Mouse (Mus musculus): ENCODE measurements at regions not wholly inside any gene's neighbourhood (a gene's known extent, or its start where the extent isn't known, plus 50 kb on each side); places are given as distances from the start of the nearest gene placed in this dataset.
"Not testable (repeated sequence)": the region's sequence is repeated elsewhere in the genome, so short reads cannot be mapped to it uniquely, and the experiment has no call there.

- H3K27me3 ChIP-seq (replicated peaks; ENCODE audit: control insufficient read depth, insufficient read depth, low read length) = no peaks in the 10 kb centered on the region
- no peaks in the 10 kb centered on the region for H3K36me3 ChIP-seq (ENCODE audit: control insufficient read depth, insufficient read depth, low read length)
- H3K4me3 ChIP-seq (ENCODE audit: low read depth, low read length) = no peak overlapping the region
- no peak overlapping the region for H3K9ac ChIP-seq (ENCODE audit: low read length)
- 0 out of 2 replicates have a peak, but pooled peaks have one; percentile 9 for ATAC-seq (replicated peaks; ENCODE audit: low FRiP score, low TSS enrichment, low read depth)
- H3K4me2 ChIP-seq (ENCODE audit: low read length) = no peak overlapping the region
- no peak for DNase-seq (ENCODE audit: low spot score)
- no peak overlapping the region for H3K27ac ChIP-seq (ENCODE audit: low read depth)
- H3K4me1 ChIP-seq (replicated peaks; ENCODE audit: control insufficient read depth, insufficient read depth, low read length) = no peaks in the 10 kb centered on the region
- H3K9me3 ChIP-seq (ENCODE audit: control insufficient read depth, low read length) = no peaks in the 10 kb centered on the region
- 63% methylated on average over 7 of the region's 7 CpGs for WGBS
These were observed 60.0 kb downstream of the Dact2 start for GRCm38 (mm10) chr17:14144082-14144481.

GRCm38 (mm10) chr17:14141669-14142068, 62.4 kb downstream of the Dact2 start:
- Histone ChIP-seq H3K9me3 (ENCODE audit: control insufficient read depth, low read length) (no peaks in the 10 kb centered on the region), H3K27me3 (replicated peaks; ENCODE audit: control insufficient read depth, insufficient read depth, low read length) (no peaks in the 10 kb centered on the region), H3K4me1 (replicated peaks; ENCODE audit: control insufficient read depth, insufficient read depth, low read length) (no peaks in the 10 kb centered on the region), H3K4me3 (ENCODE audit: low read depth, low read length) (no peak overlapping the region), H3K4me2 (ENCODE audit: low read length) (no peak overlapping the region), H3K36me3 (ENCODE audit: control insufficient read depth, insufficient read depth, low read length) (no peaks in the 10 kb centered on the region), H3K9ac (ENCODE audit: low read length) (no peak overlapping the region), H3K27ac (ENCODE audit: low read depth) (no peak overlapping the region)
- 77% methylated on average over 5 of the region's 5 CpGs for WGBS
- ATAC-seq (replicated peaks; ENCODE audit: low FRiP score, low TSS enrichment, low read depth) (no peak), DNase-seq (ENCODE audit: low spot score) (no peak)

- WGBS = 74% methylated on average over 2 of the region's 2 CpGs
- no peak overlapping the region for H3K4me2 ChIP-seq (ENCODE audit: low read length)
- no peak for ATAC-seq (replicated peaks; ENCODE audit: low FRiP score, low TSS enrichment, low read depth)
- H3K36me3 ChIP-seq (ENCODE audit: control insufficient read depth, insufficient read depth, low read length) = no peaks in the 10 kb centered on the region
- H3K27me3 ChIP-seq (replicated peaks; ENCODE audit: control insufficient read depth, insufficient read depth, low read length) = no peaks in the 10 kb centered on the region
- H3K9me3 ChIP-seq (ENCODE audit: control insufficient read depth, low read length) = no peaks in the 10 kb centered on the region
- no peaks in the 10 kb centered on the region for H3K4me1 ChIP-seq (replicated peaks; ENCODE audit: control insufficient read depth, insufficient read depth, low read length)
- DNase-seq (ENCODE audit: low spot score) = no peak
- H3K4me3 ChIP-seq (ENCODE audit: low read depth, low read length) = no peak overlapping the region
- H3K9ac ChIP-seq (ENCODE audit: low read length) = no peak overlapping the region
- no peak overlapping the region for H3K27ac ChIP-seq (ENCODE audit: low read depth)
These were observed 63.8 kb downstream of the Dact2 start for GRCm38 (mm10) chr17:14140266-14140665.

GRCm38 (mm10) chr17:14138941-14139340, 65.2 kb downstream of the Dact2 start:
- no peaks in the 10 kb centered on the region for H3K36me3 ChIP-seq (ENCODE audit: control insufficient read depth, insufficient read depth, low read length)
- H3K27me3 ChIP-seq (replicated peaks; ENCODE audit: control insufficient read depth, insufficient read depth, low read length) = no peaks in the 10 kb centered on the region
- no peak for DNase-seq (ENCODE audit: low spot score)
- H3K4me1 ChIP-seq (replicated peaks; ENCODE audit: control insufficient read depth, insufficient read depth, low read length) = no peaks in the 10 kb centered on the region
- WGBS = 72% methylated on average over 5 of the region's 5 CpGs
- no peak overlapping the region for H3K9ac ChIP-seq (ENCODE audit: low read length)
- no peak for ATAC-seq (replicated peaks; ENCODE audit: low FRiP score, low TSS enrichment, low read depth)
- H3K9me3 ChIP-seq (ENCODE audit: control insufficient read depth, low read length) = no peaks in the 10 kb centered on the region
- H3K4me2 ChIP-seq (ENCODE audit: low read length) = no peak overlapping the region
- H3K4me3 ChIP-seq (ENCODE audit: low read depth, low read length) = no peak overlapping the region
- H3K27ac ChIP-seq (ENCODE audit: low read depth) = no peak overlapping the region

GRCm38 (mm10) chr17:14136702-14137315, 67.3 kb downstream of the Dact2 start:
- peak; percentile 79 for DNase-seq (ENCODE audit: low spot score)
- no peaks in the 10 kb centered on the region for H3K27me3 ChIP-seq (replicated peaks; ENCODE audit: control insufficient read depth, insufficient read depth, low read length)
- no peak overlapping the region for H3K9ac ChIP-seq (ENCODE audit: low read length)

GRCm38 (mm10) chr17:14134604-14135003, 69.5 kb downstream of the Dact2 start:
- 83% methylated on average over 3 of the region's 3 CpGs for WGBS
- no peak overlapping the region for H3K4me2 ChIP-seq (ENCODE audit: low read length)
- no peak overlapping the region for H3K4me3 ChIP-seq (ENCODE audit: low read depth, low read length)
- no peak overlapping the region for H3K9ac ChIP-seq (ENCODE audit: low read length)
- no peaks in the 10 kb centered on the region for H3K27me3 ChIP-seq (replicated peaks; ENCODE audit: control insufficient read depth, insufficient read depth, low read length)
- no peaks in the 10 kb centered on the region for H3K9me3 ChIP-seq (ENCODE audit: control insufficient read depth, low read length)
- ATAC-seq (replicated peaks; ENCODE audit: low FRiP score, low TSS enrichment, low read depth) (no peak), DNase-seq (ENCODE audit: low spot score) (no peak)
- H3K27ac ChIP-seq (ENCODE audit: low read depth) = no peak overlapping the region
- H3K4me1 ChIP-seq (replicated peaks; ENCODE audit: control insufficient read depth, insufficient read depth, low read length) = no peaks in the 10 kb centered on the region
- H3K36me3 ChIP-seq (ENCODE audit: control insufficient read depth, insufficient read depth, low read length) = no peaks in the 10 kb centered on the region

More at GRCm38 (mm10) chr17:14136702-14137315, 67.3 kb downstream of the Dact2 start:
- no peaks in the 10 kb centered on the region for H3K36me3 ChIP-seq (ENCODE audit: control insufficient read depth, insufficient read depth, low read length)
- no peak overlapping the region for H3K4me3 ChIP-seq (ENCODE audit: low read depth, low read length)
- WGBS = 66% methylated on average over 6 of the region's 6 CpGs
- no peaks in the 10 kb centered on the region for H3K9me3 ChIP-seq (ENCODE audit: control insufficient read depth, low read length)
- no peak overlapping the region for H3K27ac ChIP-seq (ENCODE audit: low read depth)
- no peak overlapping the region for H3K4me2 ChIP-seq (ENCODE audit: low read length)
- ATAC-seq (replicated peaks; ENCODE audit: low FRiP score, low TSS enrichment, low read depth) = no peak
- H3K4me1 ChIP-seq (replicated peaks; ENCODE audit: control insufficient read depth, insufficient read depth, low read length) = no peaks in the 10 kb centered on the region

- 83% methylated on average over 2 of the region's 2 CpGs for WGBS
These were observed 70.1 kb downstream of the Dact2 start for GRCm38 (mm10) chr17:14133986-14134385.

GRCm38 (mm10) chr17:14127031-14127430, 67.7 kb upstream of the Gm7358 start:
- H3K9me3 ChIP-seq (ENCODE audit: control insufficient read depth, low read length); H3K36me3 ChIP-seq (ENCODE audit: control insufficient read depth, insufficient read depth, low read length); H3K4me3 ChIP-seq (ENCODE audit: low read depth, low read length); H3K27ac ChIP-seq (ENCODE audit: low read depth); H3K9ac ChIP-seq (ENCODE audit: low read length); H3K4me2 ChIP-seq (ENCODE audit: low read length); ATAC-seq (replicated peaks; ENCODE audit: low FRiP score, low TSS enrichment, low read depth); H3K4me1 ChIP-seq (replicated peaks; ENCODE audit: control insufficient read depth, insufficient read depth, low read length); H3K27me3 ChIP-seq (replicated peaks; ENCODE audit: control insufficient read depth, insufficient read depth, low read length); DNase-seq (ENCODE audit: low spot score): not testable (repeated sequence)
- WGBS = 15% methylated on average over 2 of the region's 2 CpGs

More at GRCm38 (mm10) chr17:14133986-14134385, 70.1 kb downstream of the Dact2 start:
- DNase-seq (ENCODE audit: low spot score) (no peak), ATAC-seq (replicated peaks; ENCODE audit: low FRiP score, low TSS enrichment, low read depth) (no peak)
- no peak overlapping the region for H3K4me2 ChIP-seq (ENCODE audit: low read length)
- no peak overlapping the region for H3K9ac ChIP-seq (ENCODE audit: low read length)
- no peak overlapping the region for H3K4me3 ChIP-seq (ENCODE audit: low read depth, low read length)
- no peaks in the 10 kb centered on the region for H3K27me3 ChIP-seq (replicated peaks; ENCODE audit: control insufficient read depth, insufficient read depth, low read length)
- no peaks in the 10 kb centered on the region for H3K9me3 ChIP-seq (ENCODE audit: control insufficient read depth, low read length)
- H3K4me1 ChIP-seq (replicated peaks; ENCODE audit: control insufficient read depth, insufficient read depth, low read length) = no peaks in the 10 kb centered on the region
- no peak overlapping the region for H3K27ac ChIP-seq (ENCODE audit: low read depth)
- no peaks in the 10 kb centered on the region for H3K36me3 ChIP-seq (ENCODE audit: control insufficient read depth, insufficient read depth, low read length)

- ATAC-seq (replicated peaks; ENCODE audit: low FRiP score, low TSS enrichment, low read depth) = no peak
- 28% methylated on average over 3 of the region's 3 CpGs for WGBS
- H3K9me3 ChIP-seq (ENCODE audit: control insufficient read depth, low read length) = no peaks in the 10 kb centered on the region
- H3K9ac ChIP-seq (ENCODE audit: low read length) = no peak overlapping the region
- no peak overlapping the region for H3K27ac ChIP-seq (ENCODE audit: low read depth)
- H3K27me3 ChIP-seq (replicated peaks; ENCODE audit: control insufficient read depth, insufficient read depth, low read length) = no peaks in the 10 kb centered on the region
- no peaks in the 10 kb centered on the region for H3K4me1 ChIP-seq (replicated peaks; ENCODE audit: control insufficient read depth, insufficient read depth, low read length)
- H3K4me2 ChIP-seq (ENCODE audit: low read length) = no peak overlapping the region
- DNase-seq (ENCODE audit: low spot score) = no peak
- H3K36me3 ChIP-seq (ENCODE audit: control insufficient read depth, insufficient read depth, low read length) = no peaks in the 10 kb centered on the region
- no peak overlapping the region for H3K4me3 ChIP-seq (ENCODE audit: low read depth, low read length)
These were observed 59.5 kb upstream of the Gm7358 start for GRCm38 (mm10) chr17:14118863-14119262.
